Mouse (Mus musculus): ENCODE measurements at regions not wholly inside any gene's neighbourhood (a gene's known extent, or its start where the extent isn't known, plus 50 kb on each side); places are given as distances from the start of the nearest gene placed in this dataset.

DNA sequence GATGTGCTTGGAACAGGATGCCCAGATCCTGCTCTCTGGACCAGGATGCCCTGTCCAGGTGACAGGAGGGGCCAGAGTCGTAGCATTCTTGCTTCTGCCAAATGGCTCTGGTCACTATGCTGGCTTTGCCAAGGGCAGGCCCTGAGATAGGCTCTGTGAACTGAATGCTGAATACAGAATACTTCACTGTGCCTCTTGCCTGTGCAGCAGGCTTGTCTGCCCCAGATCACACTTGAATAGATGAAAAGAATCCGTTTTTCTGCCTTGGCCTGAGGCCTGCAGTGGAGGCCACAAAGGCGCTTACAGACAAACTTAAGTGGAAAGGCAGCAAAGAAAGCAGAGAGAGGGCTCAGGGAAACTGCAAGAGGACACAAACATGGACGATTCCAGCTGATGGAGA is 99.7 kb upstream of the Arhgap32 start:
- Histone ChIP-seq H3K9ac (no peak overlapping the region), H3K4me3 (no peak overlapping the region), H3K36me3 (no peaks in the 10 kb centered on the region), H3K4me2 (replicated peaks) (no peak overlapping the region), H3K9me3 (replicated peaks) (no peaks in the 10 kb centered on the region), H3K4me1 (peaks cover 5% of the 10 kb centered on the region; the same call in 1 of the 2 replicates), H3K27ac (no peak overlapping the region), H3K27me3 (no peaks in the 10 kb centered on the region)
- 59% methylated on average over 4 of the region's 4 CpGs for WGBS
- no peak for ATAC-seq (ENCODE audit: low FRiP score)

DNA sequence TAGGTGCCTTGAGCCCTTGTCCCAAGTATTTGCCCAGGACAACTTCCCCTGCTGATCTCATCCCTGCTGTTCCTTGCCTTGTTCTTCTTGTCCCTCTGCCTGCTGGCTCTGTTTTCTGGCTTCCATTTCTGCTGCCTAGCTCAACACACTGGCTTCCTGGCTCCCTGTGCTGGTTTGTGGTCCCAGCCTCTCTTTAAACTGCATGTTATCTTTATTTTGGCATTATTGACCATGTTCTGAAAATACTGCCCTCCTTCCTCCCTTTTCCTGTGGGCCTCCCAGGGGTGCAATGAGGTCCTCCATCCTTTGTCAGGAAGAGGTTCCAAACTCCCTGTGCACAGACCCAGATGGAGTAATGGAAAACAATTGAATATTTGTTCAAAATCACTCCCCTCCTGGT is 97.9 kb upstream of the Arhgap32 start:
- no peaks in the 10 kb centered on the region for H3K36me3 ChIP-seq
- H3K4me2 ChIP-seq (replicated peaks) = no peak overlapping the region
- no peaks in the 10 kb centered on the region for H3K9me3 ChIP-seq (replicated peaks)
- no peaks in the 10 kb centered on the region for H3K27me3 ChIP-seq
- no peak for ATAC-seq (ENCODE audit: low FRiP score)
- no peak overlapping the region for H3K27ac ChIP-seq
- no peak overlapping the region for H3K4me3 ChIP-seq
- H3K4me1 ChIP-seq = peaks cover 12% of the 10 kb centered on the region; the same call in 1 of the 2 replicates
- H3K9ac ChIP-seq = no peak overlapping the region

DNA sequence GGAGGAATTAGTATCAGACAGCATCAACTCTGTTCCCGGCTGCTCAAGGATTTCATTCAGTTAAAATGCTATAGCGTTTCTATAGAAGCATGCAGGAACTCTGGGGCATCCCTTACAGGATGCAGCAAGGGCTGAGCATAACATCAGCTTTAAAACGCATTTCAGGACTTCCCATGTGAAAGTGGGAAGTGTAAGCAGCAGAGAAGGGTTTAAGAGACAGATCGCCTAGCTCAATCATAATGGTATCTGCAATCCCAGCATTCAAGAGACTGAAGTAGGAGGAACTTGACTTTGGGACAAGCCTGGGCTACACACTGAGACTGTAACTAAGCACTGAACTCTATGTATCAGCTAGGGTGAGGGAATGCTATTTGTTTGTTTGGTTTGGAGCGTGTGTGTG is 96.2 kb upstream of the Arhgap32 start:
- Histone ChIP-seq H3K36me3 (no peaks in the 10 kb centered on the region), H3K27ac (no peak overlapping the region), H3K27me3 (no peaks in the 10 kb centered on the region), H3K9me3 (replicated peaks) (no peaks in the 10 kb centered on the region), H3K9ac (no peak overlapping the region), H3K4me3 (no peak overlapping the region), H3K4me2 (replicated peaks) (no peak overlapping the region), H3K4me1 (peaks cover 12% of the 10 kb centered on the region; the same call in 1 of the 2 replicates)
- WGBS = 85% methylated on average over 5 of the region's 5 CpGs
- no peak for ATAC-seq (ENCODE audit: low FRiP score)

DNA sequence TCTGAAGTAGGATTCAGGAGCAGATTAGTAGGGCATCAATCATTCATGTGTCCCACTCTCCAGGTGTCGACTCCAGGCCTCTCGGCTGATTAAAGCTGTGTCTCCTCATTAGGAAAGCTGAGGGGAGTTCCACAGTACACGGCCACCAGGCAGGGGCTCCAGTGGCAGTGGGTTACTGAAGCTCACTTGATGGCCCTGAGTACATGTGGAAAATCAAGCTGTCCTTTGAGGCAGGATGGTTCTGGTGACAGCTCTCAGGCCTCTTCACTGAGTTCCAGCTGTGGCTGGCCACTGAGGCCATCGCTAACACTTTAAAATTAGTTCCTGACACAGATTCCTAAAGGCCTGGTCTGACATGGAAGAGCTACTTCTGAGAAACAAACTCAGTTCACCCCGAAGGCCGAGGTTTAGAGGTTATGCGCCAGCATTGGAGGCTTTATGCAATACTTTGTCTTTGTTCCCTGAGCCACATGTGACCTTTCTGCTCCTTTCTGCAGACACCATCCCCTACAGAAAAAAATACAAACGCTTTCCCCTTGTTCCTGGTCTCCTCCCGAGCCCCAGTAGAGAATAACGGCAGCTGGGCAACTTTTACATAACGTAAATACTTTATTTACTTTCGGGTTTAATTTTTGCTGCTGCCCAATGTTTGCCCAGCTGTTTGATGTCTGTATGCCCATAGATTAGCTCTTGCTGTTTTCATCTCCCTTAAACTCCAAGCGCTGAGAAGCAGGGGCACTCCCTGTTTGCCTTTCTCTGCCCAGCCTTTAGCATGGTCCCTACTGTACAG is 94.8 kb upstream of the Arhgap32 start:
- Histone ChIP-seq H3K27ac (0 out of 2 replicates have a peak overlapping the region, but pooled peaks have one; percentile 1), H3K9ac (no peak overlapping the region), H3K27me3 (no peaks in the 10 kb centered on the region), H3K36me3 (no peaks in the 10 kb centered on the region), H3K9me3 (replicated peaks) (no peaks in the 10 kb centered on the region), H3K4me2 (replicated peaks) (no peak overlapping the region), H3K4me1 (peaks cover 12% of the 10 kb centered on the region; the same call in 1 of the 2 replicates), H3K4me3 (no peak overlapping the region)
- 24% methylated on average over 13 of the region's 13 CpGs for WGBS
- no peak for ATAC-seq (ENCODE audit: low FRiP score)

DNA sequence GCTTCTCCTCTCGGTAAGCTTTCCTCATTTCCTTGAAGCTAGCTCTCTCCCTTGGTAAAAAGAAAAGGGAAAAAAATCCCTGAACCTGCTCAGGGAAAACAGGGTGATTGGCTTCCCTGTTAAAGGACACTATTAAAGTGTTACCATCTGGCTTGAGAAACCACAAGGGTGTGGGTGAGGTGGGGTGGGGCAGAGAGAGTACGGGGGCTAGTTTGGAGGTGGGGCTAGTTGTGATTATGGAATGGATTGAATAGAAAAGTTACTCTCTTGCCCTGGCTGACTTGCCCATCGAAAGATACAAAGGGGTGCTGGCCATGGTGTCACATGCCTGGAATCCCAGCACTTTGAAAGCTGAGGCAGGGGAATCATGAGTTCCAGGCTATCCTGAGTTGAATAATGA is 94.2 kb upstream of the Arhgap32 start:
- H3K9me3 ChIP-seq (replicated peaks) = no peaks in the 10 kb centered on the region
- WGBS = 32% methylated on average over 3 of the region's 3 CpGs
- no peak for ATAC-seq (ENCODE audit: low FRiP score)
- H3K27me3 ChIP-seq = no peaks in the 10 kb centered on the region
- no peak overlapping the region for H3K4me3 ChIP-seq
- H3K4me2 ChIP-seq (replicated peaks) = no peak overlapping the region
- no peak overlapping the region for H3K9ac ChIP-seq
- H3K27ac ChIP-seq = no peak overlapping the region
- H3K36me3 ChIP-seq = no peaks in the 10 kb centered on the region
- peaks cover 12% of the 10 kb centered on the region; the same call in 1 of the 2 replicates for H3K4me1 ChIP-seq

DNA sequence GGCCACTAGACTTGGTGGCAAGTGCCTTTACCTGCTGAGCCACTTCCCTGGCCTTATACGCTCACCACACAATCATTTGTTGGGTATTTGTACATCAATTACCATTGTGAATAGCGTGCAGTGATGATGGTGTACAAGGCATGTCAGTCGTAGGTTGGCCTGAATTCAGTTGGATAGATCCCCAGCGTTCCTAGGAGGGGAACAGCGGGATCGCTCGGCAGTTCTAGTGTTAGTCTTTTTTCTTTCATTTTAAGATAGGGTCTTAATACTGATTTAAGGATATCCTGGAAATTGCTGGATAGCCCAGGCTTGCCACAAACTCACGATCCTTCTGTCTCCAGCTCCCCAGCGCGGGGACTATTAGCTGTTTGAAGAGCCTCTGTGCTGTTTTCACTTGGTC is 92.9 kb upstream of the Arhgap32 start:
- ATAC-seq (ENCODE audit: low FRiP score) = no peak
- Histone ChIP-seq H3K4me2 (replicated peaks) (no peak overlapping the region), H3K36me3 (no peaks in the 10 kb centered on the region), H3K9me3 (replicated peaks) (no peaks in the 10 kb centered on the region), H3K4me3 (no peak overlapping the region), H3K9ac (no peak overlapping the region), H3K4me1 (peaks cover 12% of the 10 kb centered on the region; the same call in 1 of the 2 replicates), H3K27ac (no peak overlapping the region), H3K27me3 (no peaks in the 10 kb centered on the region)
- 93% methylated on average over 10 of the region's 10 CpGs for WGBS

DNA sequence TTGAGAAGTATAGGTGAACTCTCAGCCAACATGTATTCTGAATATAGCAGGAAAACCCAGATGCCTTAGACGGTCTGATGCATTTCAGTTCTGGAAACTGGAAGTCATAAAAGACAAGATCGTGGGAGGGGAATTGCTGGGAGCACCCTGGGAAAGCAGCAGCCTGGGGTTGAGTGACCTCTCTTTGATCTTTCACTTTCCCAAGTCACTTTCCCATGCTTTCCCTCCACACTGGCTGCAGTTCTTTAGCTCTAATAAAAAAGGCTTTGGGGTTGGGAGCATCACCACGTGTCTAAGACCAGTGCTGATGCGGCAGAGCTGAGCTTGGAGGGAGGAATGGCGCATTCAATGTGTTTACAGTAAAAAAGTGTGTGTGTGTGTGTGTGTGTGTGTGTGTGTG is 91.2 kb upstream of the Arhgap32 start:
- H3K27me3 ChIP-seq = no peaks in the 10 kb centered on the region
- no peak overlapping the region for H3K27ac ChIP-seq
- H3K4me2 ChIP-seq (replicated peaks) = no peak overlapping the region
- no peaks in the 10 kb centered on the region for H3K9me3 ChIP-seq (replicated peaks)
- 47% methylated on average over 5 of the region's 5 CpGs for WGBS
- peaks cover 12% of the 10 kb centered on the region; the same call in 1 of the 2 replicates for H3K4me1 ChIP-seq
- no peak overlapping the region for H3K4me3 ChIP-seq
- no peak for ATAC-seq (ENCODE audit: low FRiP score)
- no peak overlapping the region for H3K9ac ChIP-seq
- H3K36me3 ChIP-seq = no peaks in the 10 kb centered on the region

DNA sequence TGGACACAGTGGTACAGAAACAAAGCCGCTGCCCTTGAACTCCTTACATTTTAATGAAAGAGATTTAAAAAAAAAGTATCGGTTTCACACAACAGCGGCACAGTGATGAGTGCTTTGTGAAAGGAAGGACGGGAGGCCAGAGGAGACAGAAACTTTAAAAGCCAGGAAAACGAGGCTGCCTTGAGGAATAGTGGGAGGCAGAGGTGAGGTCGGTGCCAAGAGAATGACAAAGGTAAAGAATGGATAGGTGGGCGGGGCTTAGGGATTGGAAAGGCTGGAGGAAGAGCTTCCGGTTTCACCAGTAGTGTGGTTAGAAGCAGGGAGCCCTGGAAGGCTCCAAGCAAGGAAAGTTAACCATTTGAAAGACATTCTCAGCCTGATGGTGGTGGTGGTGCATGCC is 88.0 kb upstream of the Arhgap32 start:
- 0 out of 2 replicates have a peak, but pooled peaks cover 4% of the 10 kb centered on the region for H3K4me1 ChIP-seq
- no peaks in the 10 kb centered on the region for H3K36me3 ChIP-seq
- ATAC-seq (ENCODE audit: low FRiP score) = no peak
- 30% methylated on average over 8 of the region's 8 CpGs for WGBS
- H3K27ac ChIP-seq = no peak overlapping the region
- H3K4me2 ChIP-seq (replicated peaks) = no peak overlapping the region
- no peaks in the 10 kb centered on the region for H3K9me3 ChIP-seq (replicated peaks)
- no peak overlapping the region for H3K4me3 ChIP-seq
- no peaks in the 10 kb centered on the region for H3K27me3 ChIP-seq
- no peak overlapping the region for H3K9ac ChIP-seq

DNA sequence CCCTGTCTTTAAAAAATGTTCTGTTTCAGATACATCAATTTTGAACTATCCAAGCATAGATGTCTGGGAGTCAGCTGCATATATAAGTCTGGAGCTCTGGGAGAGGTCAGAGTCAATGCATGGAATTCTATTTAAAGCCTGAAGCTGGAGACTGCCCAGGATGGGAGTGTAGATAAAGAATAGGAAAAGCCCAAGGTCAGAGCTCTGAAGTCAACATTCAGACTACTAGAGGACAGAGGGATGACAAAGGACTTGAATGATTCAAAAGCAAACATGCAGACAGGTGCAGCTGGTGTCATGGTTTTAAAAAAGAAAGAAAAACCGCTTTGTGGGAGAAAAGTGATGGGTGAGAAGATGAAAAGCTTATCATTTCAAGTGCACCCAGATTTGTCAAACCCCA is 86.9 kb upstream of the Arhgap32 start:
- no peak overlapping the region for H3K4me2 ChIP-seq (replicated peaks)
- no peaks in the 10 kb centered on the region for H3K27me3 ChIP-seq
- no peaks in the 10 kb centered on the region for H3K9me3 ChIP-seq (replicated peaks)
- no peak overlapping the region for H3K9ac ChIP-seq
- H3K27ac ChIP-seq = no peak overlapping the region
- H3K36me3 ChIP-seq = no peaks in the 10 kb centered on the region
- H3K4me1 ChIP-seq = peaks cover 12% of the 10 kb centered on the region
- no peak overlapping the region for H3K4me3 ChIP-seq
- 91% methylated on average over 1 of the region's 1 CpGs for WGBS
- no peak for ATAC-seq (ENCODE audit: low FRiP score)

DNA sequence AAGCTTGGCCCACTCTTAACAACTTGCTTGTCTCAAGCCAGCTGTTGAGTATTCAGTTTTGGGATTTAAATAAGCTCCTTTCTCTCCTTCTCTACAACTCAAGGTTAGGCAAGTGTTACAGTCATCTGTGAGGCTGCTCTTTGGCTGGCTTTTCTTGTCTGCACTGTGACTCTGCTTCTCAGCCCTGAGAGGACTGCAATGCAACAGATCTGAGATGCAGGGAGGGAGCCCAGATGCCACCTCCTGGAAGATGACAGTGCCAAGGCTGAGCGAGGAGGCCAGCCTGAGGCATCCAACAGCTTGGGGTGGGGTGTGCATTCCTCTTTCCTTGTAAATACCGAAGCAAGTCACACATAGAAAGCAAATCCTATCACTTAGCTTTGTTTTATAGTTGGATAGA is 86.2 kb upstream of the Arhgap32 start:
- peaks cover 18% of the 10 kb centered on the region for H3K4me1 ChIP-seq
- ATAC-seq (ENCODE audit: low FRiP score) = no peak
- WGBS = 58% methylated on average over 2 of the region's 2 CpGs
- H3K27ac ChIP-seq = no peak overlapping the region
- H3K9ac ChIP-seq = no peak overlapping the region
- H3K36me3 ChIP-seq = no peaks in the 10 kb centered on the region
- no peak overlapping the region for H3K4me3 ChIP-seq
- H3K4me2 ChIP-seq (replicated peaks) = no peak overlapping the region
- no peaks in the 10 kb centered on the region for H3K9me3 ChIP-seq (replicated peaks)
- no peaks in the 10 kb centered on the region for H3K27me3 ChIP-seq

DNA sequence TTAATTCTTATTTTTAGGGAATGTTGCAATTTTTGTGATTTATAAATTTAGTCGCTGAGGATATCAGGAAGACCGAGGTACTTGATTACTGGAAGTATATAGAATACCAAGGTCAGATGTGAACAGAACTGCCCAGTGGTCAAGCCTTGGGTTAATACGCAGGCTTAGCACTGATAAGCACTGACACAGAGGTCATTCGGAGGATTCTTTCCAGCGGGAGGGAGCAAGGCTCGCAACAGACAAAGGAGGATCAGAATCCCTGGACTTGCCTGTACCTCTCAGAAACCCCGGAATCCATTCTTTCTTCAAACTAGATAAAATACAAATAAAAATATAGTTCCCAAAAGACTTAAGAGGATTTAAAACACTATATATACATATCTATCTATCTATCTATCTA is 85.7 kb upstream of the Arhgap32 start:
- 85% methylated on average over 7 of the region's 7 CpGs for WGBS
- ATAC-seq (ENCODE audit: low FRiP score) = no peak
- Histone ChIP-seq H3K4me3 (no peak overlapping the region), H3K4me1 (peaks cover 22% of the 10 kb centered on the region), H3K4me2 (replicated peaks) (no peak overlapping the region), H3K27ac (no peak overlapping the region), H3K9me3 (replicated peaks) (no peaks in the 10 kb centered on the region), H3K9ac (no peak overlapping the region), H3K27me3 (no peaks in the 10 kb centered on the region), H3K36me3 (no peaks in the 10 kb centered on the region)

DNA sequence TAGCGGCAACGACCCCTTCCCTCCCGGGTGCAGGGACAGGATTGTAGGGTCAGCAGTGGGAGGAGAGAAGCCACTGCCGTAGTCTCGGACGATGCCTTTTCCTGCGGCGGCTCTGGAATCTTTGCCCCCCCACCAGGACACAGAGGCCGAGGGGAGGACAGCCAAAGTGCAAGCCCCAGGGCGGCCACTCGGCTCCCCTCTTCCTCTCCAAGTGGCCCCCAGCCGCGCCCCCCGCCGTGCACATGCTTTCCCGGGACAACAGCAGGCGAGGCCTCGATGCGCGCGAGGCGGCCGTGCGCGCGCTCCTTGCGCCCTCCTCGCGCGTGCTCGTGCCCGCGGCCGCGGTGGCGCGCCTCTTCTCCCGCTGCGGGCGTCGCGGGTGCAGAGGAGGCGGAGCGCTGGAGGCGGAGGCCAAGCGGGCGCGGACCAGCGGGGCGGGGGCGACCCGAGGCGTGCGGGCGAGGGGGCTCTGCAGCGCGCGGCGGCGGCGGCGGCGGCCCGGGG is 83.9 kb upstream of the Arhgap32 start:
- H3K27ac ChIP-seq = peak overlapping the region; percentile 88
- peak overlapping the region; percentile 79 for H3K4me2 ChIP-seq (replicated peaks)
- H3K36me3 ChIP-seq = no peaks in the 10 kb centered on the region
- H3K9ac ChIP-seq = peak overlapping the region; percentile 86
- ATAC-seq (ENCODE audit: low FRiP score) = peak; percentile 92
- H3K4me1 ChIP-seq = peaks cover 24% of the 10 kb centered on the region
- 1% methylated on average over 55 of the region's 64 CpGs for WGBS
- no peaks in the 10 kb centered on the region for H3K27me3 ChIP-seq
- no peaks in the 10 kb centered on the region for H3K9me3 ChIP-seq (replicated peaks)
- H3K4me3 ChIP-seq = peak overlapping the region; percentile 81

Measured in hindbrain, embryonic 12.5 days (tissue).